In genomic region chr15:87333527-87333926, GRCm38 (mm10) we compare ENCODE assay signal across 17 mouse cellular contexts.
"Had no signal": no experiment of that assay in that cellular context is flagged by ENCODE, and none has a peak within 500 bp of the region (broad histone marks: within the 10 kb centered on the region; RNA-seq: fewer than 3 reads in every experiment).

No protein-coding gene starts in this region.

- H3K9ac ChIP-seq: lung, embryonic 14.5 days; midbrain, embryonic 12.5 days; neural tube, embryonic 13.5 days; neural tube, embryonic 15.5 days had no signal

- H3K27ac ChIP-seq: midbrain, embryonic 10.5 days; midbrain, embryonic 12.5 days; neural tube, embryonic 13.5 days; neural tube, embryonic 15.5 days had no signal

- H3K9me3 ChIP-seq: midbrain, embryonic 10.5 days; midbrain, embryonic 12.5 days; neural tube, embryonic 13.5 days; neural tube, embryonic 15.5 days had no signal

- H3K4me2 ChIP-seq: lung, embryonic 14.5 days; midbrain, embryonic 12.5 days; neural tube, embryonic 13.5 days; neural tube, embryonic 15.5 days had no signal

- ATAC-seq: midbrain, embryonic 16.5 days had no signal

- H3K27me3 ChIP-seq: neural tube, embryonic 13.5 days; neural tube, embryonic 15.5 days had no signal

- H3K4me3 ChIP-seq: midbrain, embryonic 10.5 days; midbrain, embryonic 12.5 days; myocyte; neural tube, embryonic 13.5 days; neural tube, embryonic 15.5 days had no signal

- H3K36me3 ChIP-seq: midbrain, embryonic 10.5 days; midbrain, embryonic 12.5 days; neural tube, embryonic 13.5 days; neural tube, embryonic 15.5 days had no signal

- DNase-seq: lung, adult 18-20 months; lung, embryonic 14.5 days; lung, postnatal 10 days; lung, postnatal 4 days; midbrain, embryonic 14.5 days; retina, postnatal 1 day; right cerebral cortex, adult 18-20 months; spleen, adult 18-20 months; thymus, adult 18-20 months; thymus, postnatal 14 days; thymus, postnatal 36 days had no signal
